Mouse (Mus musculus): ENCODE measurements around the gene Eif2b2.

GRCm38 (mm10) chr12:85233376-85234358, 14.4 kb downstream of the Eif2b2 start:
- TF ChIP-seq EP300 (IDR thresholded peaks at IDR 0.05; ENCODE audit: low read depth) (no peak), CTCF (IDR thresholded peaks at IDR 0.05; ENCODE audit: low read depth) (no peak)
